Mouse (Mus musculus) CD8-positive naive resting alpha-beta T cell, adult 57 days (primary cell): Measurements from ENCODE around the gene Golph3. TPM values are rescaled to one million over a fixed set of nuclear protein-coding genes. Genes with fewer than 3 reads are reported as not detected.

ENCODE experiments used
- total RNA-seq: library from RNA; stranded (reverse); gene quantifications from one replicate; pipeline ENCODE4 v1.2.4, GENCODE M21; 2023

The Golph3 gene
- 114 TPM for total RNA-seq

GRCm38 (mm10) chr15:12321091-12321787, at the start of gene Golph3:
Gene Golph3 (plus strand): TSS chr15:12321450.

GRCm38 (mm10) chr15:12321788-12322621, 755 bp downstream of the Golph3 start, which contains the start of gene 1810049J17Rik:
Gene 1810049J17Rik (minus strand): TSS chr15:12321899.

Other genes with a start within 250 kb of the Golph3 start
- gene Zfr, start 203.6 kb upstream of the Golph3 start, total RNA-seq, result 112 TPM
- 62.2 TPM for gene Mtmr12, start 116.4 kb upstream of the Golph3 start, total RNA-seq
- gene 1810049J17Rik, start 449 bp downstream of the Golph3 start, total RNA-seq, result 2.7 TPM